Mouse (Mus musculus) naive thymus-derived CD4-positive, alpha-beta T cell, adult 2 months (primary cell): ENCODE measurements around the gene Scin.
"Not testable (repeated sequence)": the region's sequence is repeated elsewhere in the genome, so short reads cannot be mapped to it uniquely, and the experiment has no call there.

Experiments
- DNase-seq: peaks from one replicate; pipeline ENCODE4 v3.0.0-alpha.2; 2011; ENCODE audit warnings: low read depth

The Scin gene

GRCm38 (mm10) chr12:40133573-40134271 lies at the start of gene Scin:
Gene Scin, minus strand, starts transcription at chr12:40134228.
- DNase-seq = no peak

DNA sequence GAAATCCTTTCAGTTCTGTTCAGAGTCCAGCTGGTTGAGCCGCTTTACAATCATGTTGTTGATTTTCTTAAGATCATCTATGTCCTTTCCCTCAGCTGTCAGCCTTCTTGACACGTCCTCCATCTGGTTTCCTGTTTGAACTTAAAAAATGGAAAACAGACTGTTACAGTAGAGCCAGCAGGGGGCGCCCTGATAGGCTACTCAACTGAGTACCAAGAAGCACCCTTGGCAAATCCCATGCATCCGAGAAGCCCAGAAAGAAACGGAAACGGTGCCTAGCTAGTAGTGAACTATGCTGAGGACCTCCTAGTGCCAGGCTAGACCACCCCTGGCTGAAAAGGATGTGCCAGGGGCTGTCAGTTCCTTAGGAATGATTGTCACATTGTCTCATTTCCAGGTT lies 43.1 kb upstream of the Scin start:
- DNase-seq = peak; percentile 66

GRCm38 (mm10) chr12:40176158-40176557 lies 42.1 kb upstream of the Scin start:
- no peak for DNase-seq

DNA sequence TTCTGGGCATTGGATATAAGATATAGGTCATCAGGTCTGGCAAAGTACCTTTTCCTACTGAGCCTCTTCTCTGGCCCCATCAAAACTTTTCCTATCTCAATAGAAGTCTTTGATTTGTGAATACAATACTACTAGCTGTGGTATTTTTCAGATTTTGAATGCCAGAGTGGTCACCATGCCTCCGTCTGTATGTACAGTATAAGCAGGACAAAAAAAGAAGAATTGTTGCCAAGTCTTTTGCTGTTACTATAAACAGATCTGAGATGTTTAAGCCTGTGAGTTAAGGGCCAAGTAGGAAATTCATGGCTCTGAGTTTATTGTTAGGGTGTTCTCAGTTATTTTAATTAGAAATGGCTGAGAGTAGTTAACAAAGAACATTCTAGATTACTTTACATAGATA lies 41.1 kb upstream of the Scin start:
- not testable (repeated sequence) for DNase-seq

DNA sequence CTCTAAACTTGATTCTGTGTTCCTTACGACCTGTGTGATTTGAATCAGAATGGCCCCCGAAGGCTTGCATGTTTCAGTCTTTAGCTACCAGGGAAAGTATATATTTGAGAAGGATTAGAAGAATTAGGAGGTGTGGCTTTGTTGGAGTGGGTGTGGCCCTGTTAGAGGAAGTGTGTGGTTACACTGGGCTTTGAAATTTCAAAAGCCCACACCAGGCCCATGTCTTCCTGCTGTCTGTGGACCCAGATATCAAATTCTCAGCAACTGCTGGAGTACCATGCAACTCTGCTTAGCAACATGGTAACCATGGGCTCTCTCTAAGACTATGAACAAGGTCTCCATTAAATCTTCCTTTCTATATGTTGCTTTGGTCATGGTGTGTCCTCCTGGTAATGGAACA lies 37.6 kb upstream of the Scin start:
- DNase-seq = peak; percentile 3

GRCm38 (mm10) chr12:40169675-40170074 lies 35.6 kb upstream of the Scin start:
- DNase-seq = no peak

- peak; percentile 59 for DNase-seq
Measured at GRCm38 (mm10) chr12:40164621-40165020, 30.6 kb upstream of the Scin start.

DNA sequence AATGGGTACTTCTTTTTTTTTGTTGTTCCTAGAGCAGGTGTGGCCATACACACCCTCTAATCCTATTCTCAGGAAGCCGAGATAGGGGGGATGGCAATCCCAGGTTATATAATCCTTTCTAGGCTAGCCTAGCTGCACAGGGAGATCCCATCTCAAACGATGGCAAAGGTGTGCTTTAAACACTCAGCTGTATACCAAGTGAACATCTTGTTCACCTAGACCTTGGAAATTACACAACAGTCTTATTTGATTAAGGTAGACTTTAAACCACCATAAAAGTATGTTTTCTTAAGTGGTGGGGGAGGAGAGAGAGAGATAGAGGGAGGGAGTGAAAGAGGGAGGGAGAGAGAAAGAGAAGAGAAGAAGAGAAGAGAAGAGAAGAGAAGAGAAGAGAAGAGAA lies 26.7 kb upstream of the Scin start:
- no peak for DNase-seq

DNA sequence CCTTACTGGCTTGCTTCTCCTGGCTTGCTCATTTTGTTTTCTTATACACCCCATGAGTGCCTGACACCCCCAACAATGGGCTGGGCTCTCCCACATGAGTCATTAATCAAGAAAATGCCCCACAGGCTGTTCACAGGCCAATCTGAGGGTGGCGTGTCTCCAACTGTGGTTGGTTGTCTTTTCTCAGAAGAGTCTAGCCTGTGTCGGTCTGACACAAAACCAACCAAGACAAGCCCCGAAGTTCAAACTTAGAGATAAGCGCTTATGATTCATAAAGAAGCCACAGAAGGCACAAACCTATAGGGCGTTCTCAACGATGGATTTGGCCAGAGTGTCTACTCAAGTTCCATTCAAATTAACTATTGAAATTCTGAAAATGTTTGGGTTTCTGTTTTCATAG lies 20.2 kb upstream of the Scin start:
- DNase-seq = no peak

DNA sequence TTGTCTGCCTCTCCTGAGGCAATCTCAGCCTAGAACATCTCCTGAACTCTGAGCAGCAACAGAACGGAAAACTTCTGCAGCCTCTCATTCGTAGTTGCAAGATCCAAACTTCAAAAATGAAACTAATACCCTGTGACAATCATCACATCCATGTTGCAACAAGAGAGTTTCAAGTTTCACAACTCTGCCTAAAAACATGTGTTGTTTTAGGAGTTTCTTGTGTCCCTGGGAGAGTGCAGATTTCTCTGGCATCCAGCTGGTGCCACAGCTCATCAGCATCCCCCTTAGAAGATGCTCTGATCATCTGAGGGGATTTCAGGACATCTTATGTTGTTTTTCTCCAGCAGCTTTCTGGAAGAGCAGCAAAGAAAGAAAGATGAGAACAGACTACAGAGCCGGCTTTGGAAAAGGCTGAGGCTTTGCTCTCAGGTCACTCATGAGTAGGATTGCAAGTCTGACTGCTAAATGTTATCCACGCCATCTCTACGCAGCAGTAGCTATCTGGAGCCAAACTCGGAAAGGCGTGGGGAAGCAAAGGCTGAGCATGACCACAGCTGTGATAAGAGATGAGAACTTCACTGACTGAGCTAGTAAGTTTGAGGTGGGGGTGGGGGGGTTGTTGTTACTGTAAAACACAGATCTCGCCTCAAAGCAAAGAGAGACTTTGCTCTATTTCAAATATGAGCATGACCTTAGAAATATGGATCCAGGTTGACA lies 18.5 kb upstream of the Scin start:
- no peak for DNase-seq

DNA sequence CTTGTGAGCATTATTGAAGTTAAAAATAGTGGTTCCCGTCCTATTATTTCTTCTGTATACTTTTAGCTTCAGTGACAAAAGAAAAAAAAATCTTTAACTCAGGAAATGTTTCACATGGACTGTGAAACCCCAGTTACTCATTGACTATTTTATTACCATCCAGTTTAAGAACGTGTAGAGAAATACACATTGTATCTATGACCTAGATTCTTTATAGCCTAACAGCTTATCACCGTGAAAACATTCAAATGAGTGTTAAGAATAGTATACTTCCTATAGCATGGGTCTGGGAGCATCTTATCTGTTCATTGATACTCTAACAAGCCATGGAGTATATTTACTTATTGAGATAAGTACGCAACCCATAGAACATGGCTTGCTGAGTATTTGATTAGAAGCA lies 13.3 kb upstream of the Scin start:
- DNase-seq = no peak

DNA sequence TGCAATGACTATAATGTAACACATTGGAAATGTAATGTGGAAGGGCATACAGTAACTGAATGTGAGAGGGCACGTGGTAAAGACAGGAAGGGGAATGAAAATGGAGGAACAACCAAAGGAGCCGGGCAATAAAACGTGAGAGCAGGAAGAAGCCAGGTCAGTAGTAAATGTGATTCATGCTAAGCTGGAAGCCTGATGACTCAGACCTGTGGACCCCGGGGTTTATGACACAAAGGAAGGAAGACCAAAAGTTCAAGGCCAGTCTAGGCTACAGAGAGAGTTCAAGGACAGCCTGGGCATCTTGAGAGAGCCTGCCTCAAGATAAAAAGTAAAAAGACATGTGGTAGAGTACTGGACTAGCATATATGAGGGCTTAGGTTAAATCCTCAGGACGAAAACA lies 12.5 kb upstream of the Scin start:
- no peak for DNase-seq

DNA sequence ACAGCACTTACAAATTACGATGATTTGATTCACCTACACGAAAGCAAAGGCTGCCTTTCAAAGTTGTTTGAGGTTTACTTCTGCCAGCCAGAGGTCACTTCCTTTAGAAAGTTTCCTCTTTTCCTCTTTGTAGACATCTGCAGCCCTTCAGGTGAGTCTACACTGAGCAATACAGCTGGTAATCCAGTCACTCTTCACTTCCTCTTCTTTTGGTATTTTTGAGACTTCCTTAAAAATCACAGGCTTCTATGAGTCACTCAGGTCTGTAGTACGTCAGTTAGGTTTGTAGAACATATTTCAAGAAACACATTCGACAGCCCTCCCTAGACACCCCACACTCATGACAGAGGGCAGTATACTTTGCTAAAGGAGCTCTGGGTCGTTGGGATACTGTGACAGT lies 6.7 kb upstream of the Scin start:
- no peak for DNase-seq

- no peak for DNase-seq
Measured at GRCm38 (mm10) chr12:40139484-40140245, 5.6 kb upstream of the Scin start.

- peak; percentile 5 for DNase-seq
Measured at GRCm38 (mm10) chr12:40134529-40134928, 501 bp upstream of the Scin start.

DNA sequence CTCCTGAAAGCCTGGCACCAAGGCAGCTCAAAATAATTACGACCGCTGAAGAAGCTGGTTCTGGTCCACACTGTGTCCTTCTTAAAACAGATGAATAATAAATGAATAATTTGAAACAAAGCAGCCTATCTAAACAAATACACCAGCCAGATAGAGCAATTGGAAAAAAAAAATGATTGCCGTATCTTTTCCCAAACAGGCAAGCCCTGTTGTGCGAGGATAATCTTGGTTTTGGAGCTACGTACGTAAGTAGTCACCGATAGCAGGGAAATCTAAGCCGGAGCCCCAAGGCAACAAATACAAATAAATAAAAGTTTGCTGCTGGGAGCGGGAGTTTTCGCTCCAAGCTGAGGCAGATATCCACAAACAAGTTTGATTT lies 845 bp downstream of the Scin start:
- DNase-seq = no peak

DNA sequence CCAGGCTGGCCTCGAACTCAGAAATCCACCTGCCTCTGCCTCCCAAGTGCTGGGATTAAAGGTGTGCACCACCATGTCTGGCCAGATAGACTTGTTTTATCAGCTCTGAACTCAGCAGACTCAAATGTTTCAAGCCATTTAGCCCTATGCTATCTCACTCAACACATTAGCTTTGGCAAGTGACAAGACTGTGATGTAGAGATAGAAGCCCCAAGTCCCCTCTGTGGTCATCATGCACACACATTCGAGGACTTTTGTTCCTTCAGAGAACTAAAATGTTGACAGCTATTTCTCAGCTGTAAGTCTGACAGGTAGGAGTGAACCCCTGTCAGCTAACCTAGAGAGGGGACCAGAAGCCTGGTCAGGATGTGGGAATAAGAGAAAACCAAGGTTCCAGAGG lies 15.2 kb downstream of the Scin start:
- DNase-seq = no peak

DNA sequence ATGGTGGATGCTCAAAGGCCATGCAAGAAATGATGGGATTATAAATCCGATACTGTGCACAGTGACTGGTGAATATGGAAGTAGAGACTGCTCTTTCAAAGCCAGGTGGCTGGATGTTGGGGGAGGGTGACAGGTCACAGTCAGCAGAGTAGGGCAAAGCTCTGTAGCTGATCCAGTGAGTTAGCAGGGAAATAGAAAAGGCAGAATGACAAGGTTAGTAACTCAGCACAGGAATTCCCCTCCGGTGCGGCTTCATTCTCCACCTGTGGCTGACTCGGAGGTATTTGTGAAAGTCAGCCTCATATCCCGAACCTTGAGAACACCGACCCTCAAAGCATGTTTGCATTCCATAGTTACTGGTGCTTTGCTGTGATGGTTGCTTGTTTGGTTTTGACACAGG lies 17.0 kb downstream of the Scin start:
- DNase-seq = no peak

GRCm38 (mm10) chr12:40116214-40116613 lies 17.8 kb downstream of the Scin start:
- no peak for DNase-seq

DNA sequence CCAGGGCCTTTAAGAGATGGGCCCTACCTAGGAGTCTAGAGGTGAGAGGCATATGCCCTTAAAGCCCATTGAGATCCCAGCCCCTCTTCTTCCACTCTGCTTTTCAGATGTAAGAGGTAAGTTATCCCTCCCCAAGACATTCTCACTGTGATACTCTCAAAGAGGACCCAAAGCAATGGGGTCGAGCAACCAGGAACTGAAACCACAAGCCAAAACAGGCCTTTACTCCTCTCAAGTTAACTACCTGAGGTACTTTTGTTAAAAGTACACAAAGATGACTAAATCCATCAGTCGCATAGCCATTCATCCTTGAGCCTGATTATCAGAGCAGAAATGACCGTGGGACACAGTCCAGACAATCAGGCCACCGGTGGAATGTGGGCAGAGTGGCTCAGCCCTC lies 19.1 kb downstream of the Scin start:
- no peak for DNase-seq

DNA sequence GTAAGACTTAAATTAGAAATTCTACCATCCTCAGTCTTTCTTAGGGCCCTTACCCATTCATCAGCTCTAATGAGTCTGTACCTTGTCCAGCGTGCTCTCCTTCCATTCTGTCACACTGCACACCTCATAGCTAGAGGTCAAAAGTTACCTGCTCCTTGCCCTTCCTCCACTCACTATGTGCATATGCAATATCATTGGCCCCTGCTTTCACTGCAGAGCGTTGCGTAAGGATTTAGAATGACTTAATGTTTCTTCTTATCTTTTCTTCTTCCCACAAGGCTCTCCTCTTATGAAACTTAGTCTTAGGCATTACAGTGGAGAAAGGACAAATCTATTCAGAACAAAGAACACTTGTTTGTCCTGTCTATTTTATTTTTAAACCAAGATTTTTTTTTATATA lies 20.0 kb downstream of the Scin start:
- no peak for DNase-seq

DNA sequence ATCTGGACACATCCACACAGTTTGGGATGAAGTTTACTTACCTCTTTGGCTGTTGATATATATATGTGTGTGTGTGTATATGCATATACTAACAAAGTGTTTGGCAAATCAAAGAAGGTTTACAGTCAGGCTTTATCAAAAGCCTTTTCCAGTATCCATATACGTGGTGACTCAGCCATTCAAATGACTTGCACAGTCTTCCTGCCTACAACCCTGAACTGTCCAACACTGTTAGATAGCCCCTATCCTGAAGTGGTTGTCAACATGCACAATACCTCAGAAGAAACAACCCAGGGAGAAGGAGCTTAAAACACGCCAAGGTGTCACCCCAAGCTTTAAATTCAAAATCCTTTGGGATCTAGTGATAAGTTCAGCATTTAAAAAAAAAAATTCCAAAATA lies 20.4 kb downstream of the Scin start:
- DNase-seq = no peak

GRCm38 (mm10) chr12:40109227-40109626 lies 24.8 kb downstream of the Scin start:
- DNase-seq = no peak
